Mouse (Mus musculus) olfactory bulb, adult 2 months (tissue): ENCODE measurements around the gene Furin.

Source experiments
- CTCF ChIP-seq: fragments of 200-500 bp; IDR thresholded peaks from 2 replicates; pipeline ENCODE4 v1.5.1; 2012; ENCODE audit warnings: low read depth, mild to moderate bottlenecking, low read length, moderate library complexity; ENCODE audit not compliant: insufficient read depth
- POLR2A ChIP-seq: fragments of 200-500 bp; IDR thresholded peaks from 2 replicates; pipeline ENCODE4 v1.6.1; 2012; ENCODE audit warnings: mild to moderate bottlenecking, low read depth, low read length, moderate library complexity; ENCODE audit not compliant: insufficient read depth

- TF ChIP-seq CTCF (no peak), POLR2A (no peak)
Observed at GRCm38 (mm10) chr7:80412279-80412678, 7.0 kb upstream of the Furin start.
